Mouse (Mus musculus) olfactory bulb, adult 2 months (tissue): ENCODE data around the gene Anapc10.

Source experiments
- CTCF ChIP-seq: fragments of 200-500 bp; IDR thresholded peaks from 2 replicates; pipeline ENCODE4 v1.5.1; 2012; ENCODE audit warnings: low read depth, mild to moderate bottlenecking, low read length, moderate library complexity; ENCODE audit not compliant: insufficient read depth
- POLR2A ChIP-seq: fragments of 200-500 bp; IDR thresholded peaks from 2 replicates; pipeline ENCODE4 v1.6.1; 2012; ENCODE audit warnings: mild to moderate bottlenecking, low read depth, low read length, moderate library complexity; ENCODE audit not compliant: insufficient read depth

DNA sequence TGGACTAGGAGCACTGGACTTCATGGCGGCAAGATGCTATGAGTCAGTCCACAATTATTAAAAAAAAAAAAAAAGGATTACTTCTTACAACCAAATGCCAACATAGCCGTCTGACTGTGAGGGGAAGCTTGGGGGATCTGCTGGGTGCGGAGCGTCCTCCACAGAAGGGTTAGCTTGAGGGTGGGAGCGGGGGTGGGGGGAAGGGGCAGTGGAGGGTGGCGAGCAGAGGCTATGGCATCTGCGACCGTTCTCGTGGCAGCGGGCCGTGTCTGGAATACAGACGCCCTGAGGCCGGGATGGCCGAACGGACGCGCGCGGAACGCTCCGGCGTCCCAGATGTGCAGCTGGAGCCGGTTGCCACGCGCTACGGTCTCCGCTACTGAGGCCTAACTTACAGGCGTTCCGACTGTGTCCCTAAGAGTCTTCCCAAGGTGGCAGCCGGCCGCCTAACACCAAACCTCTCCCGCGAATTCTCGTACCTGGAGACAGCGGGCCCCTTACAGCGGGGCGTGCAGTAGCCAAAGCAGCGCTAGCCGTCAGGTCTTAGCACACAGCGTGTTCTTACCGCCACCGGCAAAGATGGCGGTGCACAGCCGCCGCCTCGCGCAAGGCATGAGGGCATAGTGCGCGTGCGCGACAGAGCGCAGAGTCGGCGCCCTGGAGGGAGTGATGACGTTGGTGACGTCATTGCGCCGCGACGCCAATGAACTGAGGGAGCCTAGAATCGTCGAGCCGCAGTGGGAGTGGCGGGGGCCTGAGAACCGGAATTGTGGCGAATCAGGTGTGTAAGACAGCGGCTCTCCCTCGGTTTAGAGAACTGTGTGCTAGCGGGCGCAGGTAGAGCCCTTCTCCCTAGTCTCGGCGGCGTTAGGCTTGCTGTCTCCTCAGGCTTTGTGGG is at the start of gene Anapc10, which contains the start of gene Abce1:
- TF ChIP-seq POLR2A (peak; percentile 74), CTCF (no peak)
